Mouse (Mus musculus) spleen, adult 2 months (tissue): ENCODE measurements around the gene Agr3.

Experiments used
- CTCF ChIP-seq: fragments of 200-500 bp; IDR thresholded peaks from 2 replicates; pipeline ENCODE4 v1.5.1; 2011; ENCODE audit warnings: mild to moderate bottlenecking, inconsistent platforms; ENCODE audit not compliant: insufficient read depth, insufficient read length, insufficient replicate concordance; ENCODE audit errors: extremely low read depth
- POLR2A ChIP-seq: fragments of 200-500 bp; IDR thresholded peaks from 2 replicates; pipeline ENCODE4 v1.6.1; 2011; ENCODE audit warnings: low read depth, low read length, inconsistent platforms

DNA sequence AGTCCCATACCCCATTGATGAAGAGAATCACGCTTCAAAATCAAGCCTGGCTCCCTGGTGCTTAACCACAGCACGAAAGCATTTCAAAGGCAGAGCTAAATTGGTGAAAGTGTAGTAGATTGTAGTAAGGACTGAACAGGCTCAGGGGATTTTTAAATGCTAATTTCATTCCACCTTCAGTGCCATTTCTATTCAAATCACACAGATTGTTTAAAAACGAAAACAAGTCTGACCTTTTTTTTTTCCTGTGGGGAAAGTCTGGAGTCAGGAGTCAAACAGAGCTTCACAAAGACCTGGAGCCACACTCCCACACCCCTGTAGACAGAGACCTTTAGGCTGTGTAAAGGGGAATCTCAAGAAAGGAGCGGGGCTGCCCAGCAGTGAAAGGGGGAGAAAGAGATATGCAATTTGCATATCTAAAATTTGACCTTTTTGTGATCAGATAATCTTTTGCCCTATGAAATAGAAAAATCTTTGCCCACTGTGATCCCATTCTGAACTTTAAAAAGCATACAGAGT is 28.6 kb upstream of the Agr3 start:
- no peak for TF ChIP-seq CTCF
- TF ChIP-seq POLR2A = no peak
